Mouse (Mus musculus): Measurements from ENCODE around the gene Nebl. TPM values are rescaled to one million over a fixed set of nuclear protein-coding genes. Genes with fewer than 3 reads are reported as not detected.

Gene Nebl
- polyA plus RNA-seq, 1 experiment: 132 TPM

DNA sequence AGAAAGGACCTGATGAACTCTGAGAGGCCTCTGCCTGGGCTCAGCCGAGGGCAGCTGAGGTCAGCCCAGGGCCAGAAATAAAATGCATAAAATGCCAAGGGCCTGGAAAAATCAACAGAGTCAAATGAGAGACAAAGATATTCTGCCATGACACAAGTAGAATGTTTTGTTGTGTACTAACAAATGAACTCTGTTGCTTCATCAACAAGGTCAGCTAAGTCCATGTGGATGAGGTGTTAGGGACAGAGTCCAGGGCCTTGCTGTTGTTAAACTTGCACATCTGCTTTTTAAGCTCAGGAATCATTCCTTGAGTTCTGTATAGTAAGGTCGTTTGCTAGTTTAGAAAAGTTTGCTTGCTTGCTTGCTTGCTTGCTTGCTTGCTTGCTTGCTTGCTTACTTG lies 9.2 kb upstream of the Nebl start:
- Histone ChIP-seq H3K27me3 (ENCODE audit: control insufficient read depth, insufficient read depth, low read length) (no peaks in the 10 kb centered on the region), H3K36me3 (ENCODE audit: control insufficient read depth, insufficient read depth, low read length) (no peaks in the 10 kb centered on the region), H3K4me1 (replicated peaks; ENCODE audit: control insufficient read depth, insufficient read depth, low read length) (peaks cover 4% of the 10 kb centered on the region), H3K4me3 (ENCODE audit: control insufficient read depth, insufficient read depth, low read length) (no peak overlapping the region), H3K27ac (ENCODE audit: control insufficient read depth, insufficient read depth, low read length) (no peak overlapping the region)
- WGBS: 83% methylated on average over 2 of the region's 2 CpGs
- DNase-seq: no peak
- TF ChIP-seq CTCF (IDR thresholded peaks at IDR 0.05; ENCODE audit: borderline replicate concordance, control insufficient read depth, extremely low read depth, insufficient read depth, low read length, poor library complexity) (no peak), POLR2A (IDR thresholded peaks at IDR 0.05; ENCODE audit: control insufficient read depth, extremely low read depth, insufficient read depth, low read length, poor library complexity) (no peak)

- TF ChIP-seq POLR2A (IDR thresholded peaks at IDR 0.05; ENCODE audit: control insufficient read depth, extremely low read depth, insufficient read depth, low read length, poor library complexity) (no peak), CTCF (IDR thresholded peaks at IDR 0.05; ENCODE audit: borderline replicate concordance, control insufficient read depth, extremely low read depth, insufficient read depth, low read length, poor library complexity) (no peak)
- no peak overlapping the region for H3K27ac ChIP-seq (ENCODE audit: control insufficient read depth, insufficient read depth, low read length)
- WGBS: 86% methylated on average over 7 of the region's 7 CpGs
- H3K27me3 ChIP-seq (ENCODE audit: control insufficient read depth, insufficient read depth, low read length): peaks cover 22% of the 10 kb centered on the region
- H3K4me3 ChIP-seq (ENCODE audit: control insufficient read depth, insufficient read depth, low read length): no peak overlapping the region
- no peak for DNase-seq
- H3K36me3 ChIP-seq (ENCODE audit: control insufficient read depth, insufficient read depth, low read length): no peaks in the 10 kb centered on the region
- H3K4me1 ChIP-seq (replicated peaks; ENCODE audit: control insufficient read depth, insufficient read depth, low read length): peaks cover 5% of the 10 kb centered on the region
These were observed 946 bp upstream of the Nebl start for GRCm38 (mm10) chr2:17732210-17732609.

DNA sequence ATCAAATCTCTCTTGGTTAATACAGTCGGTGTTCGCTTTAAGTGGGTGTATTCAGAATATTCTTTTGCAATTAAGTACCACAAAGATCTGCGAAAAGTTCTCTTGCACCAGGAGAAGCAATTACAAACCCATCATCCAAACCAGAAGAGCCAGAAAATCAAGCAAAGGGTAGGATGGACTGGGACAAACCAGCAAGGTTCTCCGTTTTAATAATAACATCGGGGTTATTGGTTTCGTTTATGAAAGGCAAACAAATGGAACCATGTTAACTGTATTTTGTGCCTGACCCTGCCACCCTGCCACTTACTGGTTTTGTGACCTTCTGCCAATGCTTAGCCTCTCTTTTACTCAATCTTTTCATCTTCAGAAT lies 552 bp upstream of the Nebl start:
- Histone ChIP-seq H3K4me1 (replicated peaks; ENCODE audit: control insufficient read depth, insufficient read depth, low read length) (peaks cover 5% of the 10 kb centered on the region), H3K27ac (ENCODE audit: control insufficient read depth, insufficient read depth, low read length) (no peak overlapping the region), H3K27me3 (ENCODE audit: control insufficient read depth, insufficient read depth, low read length) (peaks cover 22% of the 10 kb centered on the region), H3K4me3 (ENCODE audit: control insufficient read depth, insufficient read depth, low read length) (no peak overlapping the region), H3K36me3 (ENCODE audit: control insufficient read depth, insufficient read depth, low read length) (no peaks in the 10 kb centered on the region)
- no peak for DNase-seq
- WGBS: 48% methylated on average over 6 of the region's 6 CpGs
- TF ChIP-seq CTCF (IDR thresholded peaks at IDR 0.05; ENCODE audit: borderline replicate concordance, control insufficient read depth, extremely low read depth, insufficient read depth, low read length, poor library complexity) (no peak), POLR2A (IDR thresholded peaks at IDR 0.05; ENCODE audit: control insufficient read depth, extremely low read depth, insufficient read depth, low read length, poor library complexity) (no peak)

DNA sequence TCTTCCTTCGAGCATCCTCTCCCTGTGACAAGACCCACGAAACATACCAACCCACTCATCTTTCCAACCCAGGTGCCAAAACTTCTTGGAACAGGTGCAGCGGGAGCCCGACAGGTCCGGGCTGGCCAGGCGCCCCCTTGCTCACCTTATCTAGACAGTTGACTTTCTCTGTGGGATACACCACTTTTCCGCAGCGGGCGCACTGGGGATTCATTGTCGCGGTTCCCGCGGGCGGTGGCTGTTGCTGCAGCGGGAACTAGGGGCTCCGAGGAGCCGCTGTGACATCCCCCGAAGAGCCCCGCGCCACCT lies 662 bp downstream of the Nebl start:
- Histone ChIP-seq H3K36me3 (ENCODE audit: control insufficient read depth, insufficient read depth, low read length) (no peaks in the 10 kb centered on the region), H3K27ac (ENCODE audit: control insufficient read depth, insufficient read depth, low read length) (no peak overlapping the region), H3K4me1 (replicated peaks; ENCODE audit: control insufficient read depth, insufficient read depth, low read length) (peaks cover 5% of the 10 kb centered on the region), H3K27me3 (ENCODE audit: control insufficient read depth, insufficient read depth, low read length) (peaks cover 22% of the 10 kb centered on the region), H3K4me3 (ENCODE audit: control insufficient read depth, insufficient read depth, low read length) (peak overlapping the region; percentile 40)
- no peak for DNase-seq
- 2% methylated on average over 20 of the region's 20 CpGs for WGBS
- no peak for TF ChIP-seq CTCF (IDR thresholded peaks at IDR 0.05; ENCODE audit: borderline replicate concordance, control insufficient read depth, extremely low read depth, insufficient read depth, low read length, poor library complexity)
- no peak for TF ChIP-seq POLR2A (IDR thresholded peaks at IDR 0.05; ENCODE audit: control insufficient read depth, extremely low read depth, insufficient read depth, low read length, poor library complexity)

DNA sequence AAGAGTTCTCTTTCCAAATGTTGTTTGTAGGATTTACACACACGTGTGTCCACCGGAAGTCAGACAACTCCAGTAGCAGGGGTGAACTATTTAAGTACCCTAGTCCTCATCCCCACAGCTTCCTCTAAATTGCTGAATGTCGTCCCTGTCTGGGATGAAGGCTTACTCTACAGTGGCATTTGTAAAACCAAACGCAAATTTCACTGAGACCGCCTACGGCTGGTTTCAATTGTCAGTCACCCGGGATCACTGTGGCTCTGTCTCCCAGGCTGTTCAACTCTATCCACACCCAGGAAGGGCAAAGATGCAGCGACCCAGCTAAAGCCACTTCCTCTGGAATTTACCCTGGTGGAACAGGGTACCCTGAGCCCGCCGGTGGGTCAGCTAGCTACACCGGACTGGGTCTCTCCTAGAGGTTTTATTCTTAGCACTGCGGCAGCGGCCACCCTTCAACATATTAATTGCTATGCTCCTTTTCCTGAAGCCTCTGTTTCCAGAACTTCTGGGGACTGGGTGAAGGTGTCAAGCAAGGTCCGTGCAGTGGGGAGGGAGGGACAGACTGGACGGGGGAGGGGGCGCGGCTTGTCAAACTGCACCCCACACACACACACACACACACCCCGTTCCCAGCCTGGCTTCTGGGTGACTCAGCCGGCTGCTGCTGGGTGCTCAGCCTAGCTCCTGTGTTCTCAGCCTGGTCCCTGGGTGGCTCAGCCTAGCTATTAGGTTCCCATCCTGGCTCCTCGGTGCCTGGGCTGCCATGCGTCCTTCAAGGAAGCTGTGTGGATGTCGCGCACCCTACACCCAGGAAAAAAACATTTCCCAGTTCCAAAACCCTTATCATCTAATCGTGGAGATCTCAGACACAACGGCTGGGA lies 1.3 kb downstream of the Nebl start:
- no peak for DNase-seq
- Histone ChIP-seq H3K4me1 (replicated peaks; ENCODE audit: control insufficient read depth, insufficient read depth, low read length) (peaks cover 5% of the 10 kb centered on the region), H3K27ac (ENCODE audit: control insufficient read depth, insufficient read depth, low read length) (no peak overlapping the region), H3K27me3 (ENCODE audit: control insufficient read depth, insufficient read depth, low read length) (peaks cover 22% of the 10 kb centered on the region), H3K4me3 (ENCODE audit: control insufficient read depth, insufficient read depth, low read length) (no peak overlapping the region; the same call in 1 of the 2 replicates), H3K36me3 (ENCODE audit: control insufficient read depth, insufficient read depth, low read length) (no peaks in the 10 kb centered on the region)
- 15% methylated on average over 25 of the region's 25 CpGs for WGBS
- TF ChIP-seq POLR2A (IDR thresholded peaks at IDR 0.05; ENCODE audit: control insufficient read depth, extremely low read depth, insufficient read depth, low read length, poor library complexity) (no peak), CTCF (IDR thresholded peaks at IDR 0.05; ENCODE audit: borderline replicate concordance, control insufficient read depth, extremely low read depth, insufficient read depth, low read length, poor library complexity) (no peak)

GRCm38 (mm10) chr2:17724405-17724804 lies 6.9 kb downstream of the Nebl start:
- Histone ChIP-seq H3K4me3 (ENCODE audit: control insufficient read depth, insufficient read depth, low read length) (no peak overlapping the region), H3K36me3 (ENCODE audit: control insufficient read depth, insufficient read depth, low read length) (no peaks in the 10 kb centered on the region), H3K27ac (ENCODE audit: control insufficient read depth, insufficient read depth, low read length) (no peak overlapping the region), H3K27me3 (ENCODE audit: control insufficient read depth, insufficient read depth, low read length) (peaks cover 4% of the 10 kb centered on the region; the same call in 1 of the 2 replicates), H3K4me1 (replicated peaks; ENCODE audit: control insufficient read depth, insufficient read depth, low read length) (no peaks in the 10 kb centered on the region; the same call in 1 of the 2 replicates)
- no peak for DNase-seq
- TF ChIP-seq CTCF (IDR thresholded peaks at IDR 0.05; ENCODE audit: borderline replicate concordance, control insufficient read depth, extremely low read depth, insufficient read depth, low read length, poor library complexity): no peak
- no peak for TF ChIP-seq POLR2A (IDR thresholded peaks at IDR 0.05; ENCODE audit: control insufficient read depth, extremely low read depth, insufficient read depth, low read length, poor library complexity)
- WGBS: 88% methylated on average over 5 of the region's 5 CpGs
